Mouse (Mus musculus) ovary, adult 10 weeks (tissue): ENCODE data around the gene Psma2. TPM values are rescaled to one million over a fixed set of nuclear protein-coding genes. Genes with fewer than 3 reads are reported as not detected.

ENCODE experiments used
- polyA plus RNA-seq: library from polyadenylated mRNA; stranded (reverse); fragments of 350-450 nt; fragmentation: Illumina TruSeq; extraction: RNeasy Lipid Tissue Mini Kit (QIAGEN cat#74804); gene quantifications from one replicate; pipeline ENCODE4 v1.2.3, GENCODE M21; 2014

The Psma2 gene
- polyA plus RNA-seq = 201 TPM

GRCm38 (mm10) chr13:14612926-14613529 is at the start of gene Psma2, which contains the start of gene Mrpl32:
Gene Psma2 (plus strand): TSS chr13:14613240.
Gene Mrpl32 (minus strand): TSS chr13:14613165.

DNA sequence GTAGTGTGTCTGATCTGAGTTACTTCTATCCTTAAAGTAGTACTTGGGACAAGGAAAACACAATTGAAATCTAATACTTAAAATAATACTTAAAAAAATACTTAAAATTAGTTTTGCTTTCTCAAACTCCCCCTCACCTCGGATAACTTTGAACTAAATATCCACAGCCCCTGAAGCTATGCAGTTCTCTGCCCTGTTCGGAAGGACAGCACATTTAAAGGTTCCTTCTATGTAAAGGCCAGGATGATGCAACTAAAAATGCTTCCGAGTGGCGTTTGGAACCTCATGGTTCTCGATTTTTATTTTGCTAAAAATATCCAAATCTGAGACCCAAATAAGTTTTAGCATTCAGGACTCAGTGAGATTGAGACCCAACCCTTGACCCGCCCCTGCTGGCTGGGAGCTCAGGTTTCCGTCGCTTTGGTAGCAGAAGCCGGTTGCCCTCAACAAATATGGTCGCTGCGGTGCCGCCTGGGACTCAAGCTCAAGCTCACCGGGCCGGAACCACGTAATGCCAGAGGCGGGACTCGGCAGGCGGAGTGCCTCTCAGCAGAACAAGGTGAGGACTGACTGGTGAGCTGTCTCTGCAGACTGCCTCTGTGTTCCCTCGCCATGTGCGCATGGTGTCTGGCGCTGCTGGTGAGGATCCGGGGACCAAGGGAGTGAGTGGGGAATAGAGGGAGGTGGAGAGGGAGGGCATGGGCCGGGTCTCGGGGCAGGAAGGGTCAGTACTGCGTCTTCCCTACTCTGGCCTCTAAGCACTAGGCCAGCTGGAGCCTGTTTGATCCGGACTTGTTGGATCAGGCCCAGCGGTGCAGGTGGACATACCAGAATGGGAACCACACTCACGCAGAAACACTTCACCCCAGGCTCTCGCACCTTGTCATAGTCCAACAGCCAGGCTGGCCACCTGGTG is 16.9 kb downstream of the Psma2 start, which contains the start of gene AW209491:
Gene AW209491, plus strand, starts transcription at position 429 of the 916 bp plus-strand sequence.

Other genes with a start within 250 kb of the Psma2 start
- gene Hecw1, start 90.0 kb upstream of the Psma2 start, polyA plus RNA-seq = 0.31 TPM
- 202 TPM for gene Mrpl32, start 75 bp upstream of the Psma2 start, polyA plus RNA-seq
- gene AW209491, start 16.9 kb downstream of the Psma2 start, polyA plus RNA-seq = 18.5 TPM